Mouse (Mus musculus) intestine, embryonic 16.5 days (tissue): ENCODE measurements around the gene Gorasp1. TPM values are rescaled to one million over a fixed set of nuclear protein-coding genes. Genes with fewer than 3 reads are reported as not detected.

Experiments used
- ATAC-seq: fragments of 200-750 bp; cut with Nextera tagmentation; 2 replicates; pipeline ENCODE4 v1.8.0; 2017; ENCODE audit warnings: moderate TSS enrichment, moderate library complexity
- H3K27ac ChIP-seq: fragments of 300-500 bp; sonication (generic); 2 replicates; pipeline ENCODE4 v1.5.1; 2014; ENCODE audit warnings: mild to moderate bottlenecking, low read length
- H3K27me3 ChIP-seq: fragments of 300-500 bp; sonication (generic); replicated peaks from 2 replicates; pipeline ENCODE4 v1.6.1; 2014; ENCODE audit warnings: low read length, control low read depth, mixed read lengths; ENCODE audit not compliant: control insufficient read depth, insufficient read depth
- H3K36me3 ChIP-seq: fragments of 300-500 bp; sonication (generic); 2 replicates; pipeline ENCODE4 v1.6.1; 2014; ENCODE audit warnings: low read length, control low read depth; ENCODE audit not compliant: control insufficient read depth, insufficient read depth
- H3K4me1 ChIP-seq: fragments of 300-500 bp; sonication (generic); 2 replicates; pipeline ENCODE4 v1.6.1; 2014; ENCODE audit warnings: low read length, control low read depth, mixed read lengths; ENCODE audit not compliant: control insufficient read depth, insufficient read depth
- H3K4me2 ChIP-seq: fragments of 300-500 bp; sonication (generic); 2 replicates; pipeline ENCODE4 v1.6.1; 2014; ENCODE audit warnings: low read depth, low read length, control low read depth
- H3K4me3 ChIP-seq: fragments of 300-500 bp; sonication (generic); 2 replicates; pipeline ENCODE4 v1.5.1; 2014; ENCODE audit warnings: mild to moderate bottlenecking, low read length
- H3K9ac ChIP-seq: fragments of 300-500 bp; sonication (generic); 2 replicates; pipeline ENCODE4 v1.6.1; 2014; ENCODE audit warnings: low read depth, low read length
- H3K9me3 ChIP-seq: fragments of 300-500 bp; sonication (generic); 2 replicates; pipeline ENCODE4 v1.6.1; 2016; ENCODE audit warnings: low read length, control low read depth; ENCODE audit not compliant: control insufficient read depth
- WGBS: fragments of 180-500 bp; shearing (Covaris S2); extraction: QIAGEN DNeasy Blood & Tissue Kit; methylation state at CpG from one replicate; pipeline ENCODE4 v1.1.7; 2014; 5-methylcytosine and 5-hydroxymethylcytosine counted together
- polyA plus RNA-seq: library from polyadenylated mRNA; unstranded; fragments of >200 nt; fragmentation: Nextera tagmentation; extraction: Ambion mirVana; gene quantifications from 2 replicates; pipeline ENCODE4 v1.2.1, GENCODE M21; 2015

Gene Gorasp1
- 39.3 and 39.5 TPM in 2 replicates for polyA plus RNA-seq

DNA sequence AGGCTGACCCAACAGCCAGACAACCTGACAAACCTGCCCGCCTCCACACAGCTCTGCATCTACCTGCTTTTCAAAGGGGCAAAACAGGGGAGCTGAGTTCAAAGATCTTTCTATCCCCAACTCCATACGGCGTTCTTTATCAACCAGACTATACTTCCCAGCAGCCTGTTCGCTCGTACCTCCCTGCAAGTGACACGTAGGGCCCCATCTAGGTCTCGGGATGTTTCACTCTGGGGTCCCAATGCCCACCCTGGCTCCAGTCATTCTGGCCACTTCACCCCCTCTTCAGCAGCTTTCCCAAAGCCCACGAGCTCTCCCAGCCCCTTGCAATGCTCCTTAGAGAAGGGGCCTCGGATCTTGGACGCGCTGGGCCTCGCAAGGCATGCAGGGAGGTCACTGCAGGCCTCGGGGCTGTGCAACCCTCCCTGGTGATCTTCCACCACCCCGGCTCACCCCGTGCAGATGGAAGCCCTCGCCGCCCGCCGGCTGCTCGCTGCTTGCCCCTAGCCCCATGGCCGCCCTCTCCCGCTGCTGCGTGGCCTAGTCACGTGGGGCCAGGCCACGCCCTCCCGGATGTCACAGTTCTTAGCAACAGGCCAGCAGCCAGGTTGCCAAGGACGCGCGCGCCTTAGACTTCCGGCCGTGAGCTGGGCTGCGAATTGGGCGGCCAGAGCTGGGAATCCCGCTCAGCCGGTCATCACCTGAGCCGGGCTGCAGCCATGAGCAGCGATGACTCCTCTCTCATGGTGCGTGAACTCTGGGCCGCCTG, at the start of gene Gorasp1, which contains the start of gene Ttc21a:
Gorasp1 (minus strand) TSS at position 561 of the 769 bp plus-strand sequence.
Ttc21a (plus strand) TSS at position 602 of the 769 bp plus-strand sequence.
- Histone ChIP-seq H3K4me3 (peak within 1 kb of the TSS; percentile 79), H3K4me1 (peaks cover 18% of the 10 kb centered on the region), H3K9ac (peak within 1 kb of the TSS; percentile 92), H3K4me2 (peak within 1 kb of the TSS; percentile 75), H3K27me3 (no peaks in the 10 kb centered on the region), H3K9me3 (no peaks in the 10 kb centered on the region), H3K36me3 (no peaks in the 10 kb centered on the region), H3K27ac (peak within 1 kb of the TSS; percentile 81)
- peak; percentile 91 for ATAC-seq
- WGBS: 3% methylated on average over 40 of the region's 40 CpGs

DNA sequence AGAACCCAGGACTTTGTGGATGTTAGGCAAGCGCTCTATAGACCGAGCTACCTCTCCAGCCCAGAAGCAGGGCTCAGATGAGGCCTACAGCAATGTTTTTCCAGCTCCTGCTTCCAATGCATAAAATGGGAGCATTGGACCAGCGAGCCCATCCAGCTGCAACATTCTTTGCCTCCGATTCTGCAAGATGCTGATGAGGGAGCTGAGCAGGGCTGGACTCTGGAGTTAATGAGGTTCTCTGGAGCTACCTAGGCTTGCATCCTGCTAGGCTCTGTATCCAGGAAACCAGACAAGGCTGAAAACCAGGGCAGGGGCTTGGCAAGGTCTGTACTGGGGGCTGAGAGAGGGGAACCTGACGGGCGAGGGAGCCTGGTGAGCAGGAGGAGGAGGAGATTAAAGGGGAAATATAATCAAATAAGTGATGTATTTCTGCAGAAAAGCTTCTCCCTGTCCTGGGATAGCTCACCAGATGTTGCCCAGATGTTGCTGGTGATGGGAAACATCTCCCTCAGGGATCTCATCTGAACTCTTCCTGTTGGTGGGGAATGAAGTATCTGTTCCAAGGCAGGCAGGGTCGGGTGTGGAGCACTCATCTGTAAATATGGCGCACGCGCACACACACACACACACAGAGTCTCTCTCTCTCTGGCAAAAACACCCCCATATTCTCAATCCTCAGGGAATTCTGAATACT, 48.7 kb upstream of the Gorasp1 start:
- no peak overlapping the region for H3K4me2 ChIP-seq
- no peaks in the 10 kb centered on the region for H3K36me3 ChIP-seq
- 58% methylated on average over 10 of the region's 10 CpGs for WGBS
- H3K27ac ChIP-seq: 0 out of 2 replicates have a peak overlapping the region, but pooled peaks have one; percentile 20
- no peaks in the 10 kb centered on the region for H3K9me3 ChIP-seq
- no peak overlapping the region for H3K9ac ChIP-seq
- no peak for ATAC-seq
- H3K4me3 ChIP-seq: no peak overlapping the region
- H3K27me3 ChIP-seq: no peaks in the 10 kb centered on the region
- H3K4me1 ChIP-seq: peaks cover 31% of the 10 kb centered on the region

DNA sequence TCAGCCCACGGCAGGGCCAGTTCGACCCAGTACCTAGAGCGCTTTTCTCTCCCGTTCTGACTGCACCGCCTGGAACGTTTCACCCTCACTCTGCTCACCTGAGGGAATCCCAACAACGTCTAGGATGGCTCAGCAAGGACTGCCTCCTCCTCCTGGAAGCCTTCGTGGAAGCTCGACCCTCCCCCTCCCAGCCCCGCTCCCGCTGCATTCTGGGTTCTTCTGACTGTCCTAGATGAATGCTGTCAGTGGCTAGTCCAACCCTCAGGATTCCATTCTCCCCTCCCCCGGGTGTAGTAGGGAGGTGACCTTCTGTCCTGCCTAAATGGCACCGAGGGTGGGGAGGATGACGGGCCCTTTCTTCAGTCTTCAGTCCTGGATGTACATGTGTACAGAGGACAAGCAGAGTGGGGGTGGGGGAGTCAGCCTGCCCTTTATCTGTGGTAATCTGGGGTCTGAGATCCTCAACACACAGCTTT, 47.2 kb upstream of the Gorasp1 start, which contains the start of gene Csrnp1:
Csrnp1 (minus strand) TSS at position 123 of the 476 bp plus-strand sequence.
- Histone ChIP-seq H3K4me2 (peak within 1 kb of the TSS; percentile 93), H3K4me3 (peak within 1 kb of the TSS; percentile 74), H3K27ac (peak within 1 kb of the TSS; percentile 76), H3K4me1 (peaks cover 43% of the 10 kb centered on the region), H3K9ac (peak within 1 kb of the TSS; percentile 84), H3K9me3 (no peaks in the 10 kb centered on the region), H3K27me3 (no peaks in the 10 kb centered on the region), H3K36me3 (no peaks in the 10 kb centered on the region)
- no peak for ATAC-seq
- 13% methylated on average over 14 of the region's 14 CpGs for WGBS

DNA sequence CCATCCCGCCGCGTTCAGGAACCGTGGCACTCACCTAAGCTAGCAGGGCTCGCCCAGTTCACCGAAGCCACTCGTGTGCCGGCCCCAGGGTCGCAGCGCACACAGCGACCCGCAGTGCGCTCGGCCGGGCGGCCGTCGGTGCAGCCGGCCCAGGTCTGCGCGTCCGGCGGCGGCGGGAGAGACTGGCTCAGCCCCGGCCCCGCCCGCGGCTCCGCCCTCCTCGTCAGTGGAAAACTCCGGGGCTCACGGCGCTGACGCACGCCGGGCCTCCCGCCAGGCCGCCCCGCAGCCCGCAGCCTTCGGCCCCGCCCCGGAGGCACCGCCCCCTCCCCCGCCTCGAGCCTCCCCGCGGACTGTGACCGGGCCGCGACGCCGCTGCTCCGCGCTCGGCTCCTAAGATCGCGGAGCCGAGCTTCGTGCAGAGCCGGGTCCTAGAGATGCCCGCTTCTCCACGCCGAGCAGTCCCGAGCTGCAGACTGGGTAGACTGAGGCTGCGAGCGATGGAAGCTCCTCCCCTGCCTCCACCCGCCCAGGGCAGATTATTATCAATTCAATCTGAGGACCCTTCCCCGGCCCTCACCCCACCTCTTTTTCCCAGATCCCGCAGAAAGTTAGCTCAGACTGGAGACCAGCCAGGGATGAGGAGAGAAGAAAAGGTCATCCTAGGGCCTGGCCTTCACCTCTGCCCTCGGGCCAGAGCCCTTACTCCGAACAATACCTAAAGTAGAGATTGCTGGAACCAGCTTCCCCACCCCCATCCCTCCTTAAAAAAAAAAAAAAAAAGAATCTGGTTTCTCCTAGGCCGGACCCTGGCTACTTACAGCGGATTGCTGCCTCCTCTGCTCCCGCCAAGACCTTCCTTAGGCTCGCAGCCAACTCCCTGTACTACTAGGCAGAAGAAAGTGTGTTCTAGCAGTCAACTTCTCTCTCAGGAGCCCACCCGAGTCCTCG, 46.5 kb upstream of the Gorasp1 start:
- peak overlapping the region; percentile 93 for H3K4me2 ChIP-seq
- peaks cover 45% of the 10 kb centered on the region for H3K4me1 ChIP-seq
- peak overlapping the region; percentile 76 for H3K27ac ChIP-seq
- H3K9me3 ChIP-seq: no peaks in the 10 kb centered on the region
- H3K36me3 ChIP-seq: no peaks in the 10 kb centered on the region
- 2% methylated on average over 74 of the region's 79 CpGs for WGBS
- peak overlapping the region; percentile 84 for H3K9ac ChIP-seq
- H3K27me3 ChIP-seq: no peaks in the 10 kb centered on the region
- peak; percentile 84 for ATAC-seq
- peak overlapping the region; percentile 74 for H3K4me3 ChIP-seq

DNA sequence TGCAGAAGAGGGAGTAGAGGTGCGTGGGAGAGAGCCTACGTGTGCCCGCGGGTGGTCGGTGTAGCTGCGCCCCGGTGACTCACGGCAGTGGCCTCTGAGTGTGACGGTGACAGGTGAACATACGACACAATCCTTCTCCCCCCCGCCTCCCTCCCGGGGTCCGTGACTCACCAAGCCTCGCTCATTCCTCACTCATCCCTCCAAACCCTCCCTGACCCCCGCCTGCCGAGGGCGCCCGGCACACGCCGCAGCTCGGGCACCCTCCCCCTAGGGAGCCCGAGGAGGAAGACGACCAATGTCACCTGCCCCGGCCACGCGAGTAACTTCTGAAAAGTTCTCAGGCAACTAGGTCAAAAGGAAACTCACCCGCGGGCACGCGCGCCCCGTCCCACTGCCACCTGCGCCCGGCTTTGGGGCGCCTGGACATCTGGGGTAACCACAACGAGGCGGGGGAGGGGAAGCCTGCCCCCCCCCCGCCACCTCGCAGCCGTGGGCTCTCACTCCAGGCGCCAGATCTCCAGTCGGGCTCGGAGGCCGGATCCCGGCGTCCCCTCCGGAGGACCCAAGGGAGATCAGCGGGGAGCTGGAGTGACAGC, 45.7 kb upstream of the Gorasp1 start:
- Histone ChIP-seq H3K27me3 (no peaks in the 10 kb centered on the region), H3K4me1 (peaks cover 53% of the 10 kb centered on the region), H3K9me3 (no peaks in the 10 kb centered on the region), H3K9ac (peak overlapping the region; percentile 84), H3K36me3 (no peaks in the 10 kb centered on the region), H3K4me3 (peak overlapping the region; percentile 74), H3K4me2 (peak overlapping the region; percentile 93), H3K27ac (peak overlapping the region; percentile 76)
- WGBS: under 1% methylated on average over 45 of the region's 48 CpGs
- no peak for ATAC-seq

DNA sequence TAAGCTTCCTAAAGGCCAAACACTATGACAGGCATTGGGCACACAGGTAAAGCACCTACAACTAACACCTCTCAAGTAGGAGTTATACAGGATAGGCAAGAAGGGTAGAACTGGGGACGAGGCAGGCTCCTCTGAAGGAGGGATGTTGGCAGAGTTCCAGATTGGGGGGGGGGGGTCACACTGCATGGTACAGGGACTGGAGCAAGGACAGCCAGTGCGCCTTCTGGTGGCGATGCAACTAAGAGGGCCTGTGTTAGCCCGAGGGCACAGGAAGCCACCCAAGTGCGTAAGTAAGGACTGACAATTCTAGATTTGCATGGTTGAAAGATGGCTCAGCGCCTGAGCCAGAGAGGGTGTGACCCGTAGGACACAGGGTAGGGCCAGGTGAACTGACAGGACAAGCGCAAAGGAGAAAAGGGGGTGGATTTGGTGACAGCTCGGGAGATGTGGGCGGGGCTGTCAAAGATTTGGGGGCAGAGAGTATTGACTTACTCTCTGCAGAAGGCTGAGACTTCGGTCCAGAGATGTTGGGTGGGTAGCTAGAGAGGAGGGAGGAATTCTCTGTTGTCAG, 45.0 kb upstream of the Gorasp1 start:
- Histone ChIP-seq H3K9me3 (no peaks in the 10 kb centered on the region), H3K27me3 (no peaks in the 10 kb centered on the region), H3K4me3 (peak overlapping the region; percentile 74), H3K4me1 (peaks cover 60% of the 10 kb centered on the region), H3K27ac (peak overlapping the region; percentile 98), H3K4me2 (peak overlapping the region; percentile 93), H3K9ac (peak overlapping the region; percentile 84), H3K36me3 (no peaks in the 10 kb centered on the region)
- peak; percentile 18 for ATAC-seq
- 2% methylated on average over 11 of the region's 11 CpGs for WGBS

DNA sequence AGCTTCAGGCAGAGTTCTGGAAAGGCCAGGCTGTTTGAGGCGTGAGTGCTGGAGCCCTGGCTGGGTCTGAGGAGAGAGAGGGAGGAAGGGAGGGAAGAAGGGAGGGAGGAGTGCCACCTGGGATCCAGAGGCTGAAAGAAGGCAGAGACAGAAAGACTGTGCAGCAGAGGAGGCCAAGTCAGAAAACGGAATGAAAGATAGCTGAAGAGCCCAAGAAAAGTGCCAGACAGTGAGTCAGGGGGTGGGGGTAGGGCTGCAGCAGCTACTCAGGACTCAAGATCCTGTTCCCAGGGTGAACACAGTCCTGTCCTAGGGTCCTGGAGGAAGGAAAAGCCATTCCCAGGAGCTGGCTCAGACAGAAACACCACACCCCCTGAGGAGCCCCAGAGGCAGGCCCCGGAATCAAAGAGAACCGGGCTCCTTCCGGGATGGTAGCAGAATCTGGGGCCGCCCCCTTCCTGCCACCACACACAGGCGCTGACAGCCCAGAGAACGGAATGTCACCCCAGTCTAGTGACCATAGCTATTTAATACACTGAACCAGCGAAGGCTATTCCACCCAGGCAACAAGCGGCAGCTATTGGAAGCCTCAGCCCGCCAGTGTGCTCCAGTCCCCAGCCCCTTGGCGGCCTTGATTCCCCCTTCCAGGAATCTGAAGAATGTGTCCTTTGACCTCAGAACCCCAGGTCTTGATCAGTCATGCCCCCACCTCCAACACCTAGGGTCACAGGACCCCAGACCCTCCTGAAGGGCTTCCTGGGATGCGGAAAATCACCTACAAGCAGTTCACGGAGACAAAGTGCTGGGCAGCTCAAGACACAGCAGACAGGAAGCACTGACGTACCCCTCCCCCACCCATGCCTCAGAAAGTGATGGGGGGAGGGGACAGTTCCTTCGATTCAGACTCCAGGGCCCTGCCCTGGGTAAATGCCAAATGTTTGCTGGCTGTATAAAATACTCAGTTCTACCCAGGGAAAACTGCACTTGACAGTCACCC, 44.1 kb upstream of the Gorasp1 start:
- H3K9me3 ChIP-seq: no peaks in the 10 kb centered on the region
- ATAC-seq: peak; percentile 47
- no peaks in the 10 kb centered on the region for H3K36me3 ChIP-seq
- peak overlapping the region; percentile 93 for H3K4me2 ChIP-seq
- WGBS: under 1% methylated on average over 16 of the region's 16 CpGs
- peaks cover 69% of the 10 kb centered on the region for H3K4me1 ChIP-seq
- peak overlapping the region; percentile 74 for H3K4me3 ChIP-seq
- peak overlapping the region; percentile 98 for H3K27ac ChIP-seq
- no peaks in the 10 kb centered on the region for H3K27me3 ChIP-seq
- peak overlapping the region; percentile 84 for H3K9ac ChIP-seq
